Mouse (Mus musculus): ENCODE measurements around the gene Rras.

The Rras gene

GRCm38 (mm10) chr7:45006503-45006902, 11.3 kb upstream of the Rras start:
- TF ChIP-seq CTCF (conservative IDR thresholded peaks at IDR 0.05; ENCODE audit: low read length) (no peak), NANOG (IDR thresholded peaks at IDR 0.05; ENCODE audit: borderline replicate concordance, low read length) (no peak), POU5F1 (IDR thresholded peaks at IDR 0.05; ENCODE audit: borderline replicate concordance, low read length) (no peak)

DNA sequence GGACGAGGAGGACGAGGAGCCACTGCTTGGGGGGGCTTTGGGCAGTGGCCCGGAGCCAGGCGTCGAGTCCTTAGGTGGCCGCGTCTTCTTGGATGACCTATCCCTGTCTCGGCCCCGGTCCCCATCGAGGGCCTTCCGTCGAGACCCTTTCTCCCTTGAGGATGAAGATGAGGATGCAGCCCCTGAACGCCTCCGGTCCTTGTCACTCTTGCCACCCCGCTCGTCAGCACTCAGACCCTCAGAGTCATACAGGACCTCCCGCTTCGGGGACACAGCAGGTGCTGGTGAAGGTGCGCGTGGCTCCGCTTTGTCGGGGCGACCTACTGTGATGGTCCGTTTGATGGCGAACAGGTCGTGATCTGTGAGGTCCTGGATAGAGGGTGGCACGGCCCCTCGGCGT, 10.6 kb upstream of the Rras start:
- Histone ChIP-seq H3K36me3 (ENCODE audit: insufficient read depth, low read length) (peaks cover 98% of the 10 kb centered on the region), H3K27me3 (ENCODE audit: insufficient read depth, low read length) (peaks cover 3% of the 10 kb centered on the region; the same call in 1 of the 2 replicates), H3K4me3 (replicated peaks; ENCODE audit: low read length) (peak overlapping the region; percentile 67), H3K9me3 (ENCODE audit: low read length) (no peaks in the 10 kb centered on the region), H3K4me1 (replicated peaks; ENCODE audit: low read depth, low read length) (peaks cover 66% of the 10 kb centered on the region)
- TF ChIP-seq NANOG (IDR thresholded peaks at IDR 0.05; ENCODE audit: borderline replicate concordance, low read length) = no peak
- no peak for TF ChIP-seq POU5F1 (IDR thresholded peaks at IDR 0.05; ENCODE audit: borderline replicate concordance, low read length)
- TF ChIP-seq CTCF (conservative IDR thresholded peaks at IDR 0.05; ENCODE audit: low read length) = no peak

More at GRCm38 (mm10) chr7:45006503-45006902, 11.3 kb upstream of the Rras start:
- Histone ChIP-seq H3K4me1 (replicated peaks; ENCODE audit: low read depth, low read length) (peaks cover 68% of the 10 kb centered on the region), H3K36me3 (ENCODE audit: insufficient read depth, low read length) (peaks cover 98% of the 10 kb centered on the region), H3K9me3 (ENCODE audit: low read length) (no peaks in the 10 kb centered on the region), H3K27me3 (ENCODE audit: insufficient read depth, low read length) (peaks cover 3% of the 10 kb centered on the region; the same call in 1 of the 2 replicates), H3K4me3 (replicated peaks; ENCODE audit: low read length) (no peak overlapping the region)

- Histone ChIP-seq H3K27me3 (ENCODE audit: insufficient read depth, low read length) (peaks cover 3% of the 10 kb centered on the region; the same call in 1 of the 2 replicates), H3K36me3 (ENCODE audit: insufficient read depth, low read length) (peaks cover 98% of the 10 kb centered on the region), H3K9me3 (ENCODE audit: low read length) (no peaks in the 10 kb centered on the region), H3K4me3 (replicated peaks; ENCODE audit: low read length) (peak overlapping the region; percentile 67), H3K4me1 (replicated peaks; ENCODE audit: low read depth, low read length) (peaks cover 65% of the 10 kb centered on the region)
- TF ChIP-seq CTCF (conservative IDR thresholded peaks at IDR 0.05; ENCODE audit: low read length) = no peak
- no peak for TF ChIP-seq POU5F1 (IDR thresholded peaks at IDR 0.05; ENCODE audit: borderline replicate concordance, low read length)
- TF ChIP-seq NANOG (IDR thresholded peaks at IDR 0.05; ENCODE audit: borderline replicate concordance, low read length) = no peak
Measured at GRCm38 (mm10) chr7:45007846-45008245, 9.9 kb upstream of the Rras start.

GRCm38 (mm10) chr7:45008411-45008810, 9.3 kb upstream of the Rras start:
- peaks cover 3% of the 10 kb centered on the region; the same call in 1 of the 2 replicates for H3K27me3 ChIP-seq (ENCODE audit: insufficient read depth, low read length)
- peaks cover 67% of the 10 kb centered on the region for H3K4me1 ChIP-seq (replicated peaks; ENCODE audit: low read depth, low read length)
- H3K9me3 ChIP-seq (ENCODE audit: low read length) = no peaks in the 10 kb centered on the region
- peak overlapping the region; percentile 67 for H3K4me3 ChIP-seq (replicated peaks; ENCODE audit: low read length)
- TF ChIP-seq CTCF (conservative IDR thresholded peaks at IDR 0.05; ENCODE audit: low read length) = no peak
- no peak for TF ChIP-seq NANOG (IDR thresholded peaks at IDR 0.05; ENCODE audit: borderline replicate concordance, low read length)
- TF ChIP-seq POU5F1 (IDR thresholded peaks at IDR 0.05; ENCODE audit: borderline replicate concordance, low read length) = no peak
- H3K36me3 ChIP-seq (ENCODE audit: insufficient read depth, low read length) = peaks cover 98% of the 10 kb centered on the region

DNA sequence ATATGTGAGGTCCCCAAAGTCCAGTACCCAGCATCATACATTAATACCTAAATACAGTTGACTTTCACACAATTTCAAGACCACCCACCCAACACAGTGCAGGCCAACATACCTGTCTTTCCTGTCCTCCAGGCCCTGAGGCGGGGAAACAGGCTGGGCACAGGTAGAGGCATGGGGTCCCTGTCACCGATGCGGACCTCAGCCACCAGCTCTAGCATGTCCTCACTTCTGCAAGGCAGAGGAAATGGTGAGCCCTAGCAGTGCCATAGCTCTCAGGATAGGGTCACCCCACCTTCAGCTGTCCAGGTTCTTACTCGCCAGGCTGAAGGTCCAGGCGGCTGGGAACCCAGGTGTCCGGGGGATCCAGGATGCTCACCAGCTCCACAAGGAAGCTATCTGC, 5.8 kb upstream of the Rras start:
- Histone ChIP-seq H3K9me3 (ENCODE audit: low read length) (no peaks in the 10 kb centered on the region), H3K36me3 (ENCODE audit: insufficient read depth, low read length) (peaks cover 74% of the 10 kb centered on the region), H3K4me3 (replicated peaks; ENCODE audit: low read length) (no peak overlapping the region), H3K4me1 (replicated peaks; ENCODE audit: low read depth, low read length) (peaks cover 69% of the 10 kb centered on the region), H3K27me3 (ENCODE audit: insufficient read depth, low read length) (peaks cover 3% of the 10 kb centered on the region; the same call in 1 of the 2 replicates)
- TF ChIP-seq CTCF (conservative IDR thresholded peaks at IDR 0.05; ENCODE audit: low read length) = no peak
- no peak for TF ChIP-seq NANOG (IDR thresholded peaks at IDR 0.05; ENCODE audit: borderline replicate concordance, low read length)
- TF ChIP-seq POU5F1 (IDR thresholded peaks at IDR 0.05; ENCODE audit: borderline replicate concordance, low read length) = no peak

GRCm38 (mm10) chr7:45012824-45013223, 4.9 kb upstream of the Rras start:
- no peaks in the 10 kb centered on the region for H3K9me3 ChIP-seq (ENCODE audit: low read length)
- peaks cover 65% of the 10 kb centered on the region for H3K36me3 ChIP-seq (ENCODE audit: insufficient read depth, low read length)
- TF ChIP-seq POU5F1 (IDR thresholded peaks at IDR 0.05; ENCODE audit: borderline replicate concordance, low read length) (no peak), CTCF (conservative IDR thresholded peaks at IDR 0.05; ENCODE audit: low read length) (no peak), NANOG (IDR thresholded peaks at IDR 0.05; ENCODE audit: borderline replicate concordance, low read length) (no peak)
- peaks cover 2% of the 10 kb centered on the region; the same call in 1 of the 2 replicates for H3K27me3 ChIP-seq (ENCODE audit: insufficient read depth, low read length)
- H3K4me1 ChIP-seq (replicated peaks; ENCODE audit: low read depth, low read length) = peaks cover 64% of the 10 kb centered on the region
- H3K4me3 ChIP-seq (replicated peaks; ENCODE audit: low read length) = no peak overlapping the region

DNA sequence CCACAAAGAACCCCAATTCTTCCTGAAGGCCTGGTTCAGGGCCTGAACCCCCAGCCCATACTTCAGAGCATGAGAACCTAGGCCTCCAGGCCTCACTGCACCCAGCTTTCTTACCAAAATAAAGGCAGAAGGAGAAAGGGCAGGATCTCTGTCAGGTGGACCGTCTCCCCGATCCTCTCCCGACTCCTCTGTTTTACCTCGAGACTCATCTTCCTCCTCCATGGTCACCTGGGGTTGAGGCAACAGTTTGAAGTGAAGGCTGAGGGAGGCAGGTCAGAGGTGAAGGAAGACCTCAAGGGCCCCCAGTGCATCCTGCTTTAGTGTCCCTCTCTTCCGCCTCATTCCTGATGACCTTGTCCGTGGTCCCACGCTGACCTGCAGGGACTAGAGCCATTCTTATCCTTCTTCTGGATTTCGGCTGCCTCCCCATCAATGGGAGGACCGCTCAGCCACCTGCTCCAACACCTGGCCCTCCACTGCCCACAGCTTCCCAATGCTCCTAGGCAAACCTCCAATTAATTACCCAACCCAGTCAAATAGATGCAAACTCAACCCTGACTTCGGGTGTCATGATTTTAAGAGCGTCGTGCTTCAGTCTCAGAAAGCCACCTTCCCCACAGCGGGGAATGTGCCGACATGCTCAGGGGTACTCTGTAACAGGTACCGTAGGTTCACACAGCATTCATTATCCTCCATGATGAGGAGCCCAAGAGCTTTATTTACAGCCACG, 4.2 kb upstream of the Rras start:
- no peak overlapping the region for H3K4me3 ChIP-seq (replicated peaks; ENCODE audit: low read length)
- peaks cover 58% of the 10 kb centered on the region for H3K36me3 ChIP-seq (ENCODE audit: insufficient read depth, low read length)
- peaks cover 63% of the 10 kb centered on the region for H3K4me1 ChIP-seq (replicated peaks; ENCODE audit: low read depth, low read length)
- no peaks in the 10 kb centered on the region for H3K9me3 ChIP-seq (ENCODE audit: low read length)
- TF ChIP-seq POU5F1 (IDR thresholded peaks at IDR 0.05; ENCODE audit: borderline replicate concordance, low read length) (no peak), NANOG (IDR thresholded peaks at IDR 0.05; ENCODE audit: borderline replicate concordance, low read length) (no peak), CTCF (conservative IDR thresholded peaks at IDR 0.05; ENCODE audit: low read length) (no peak)
- H3K27me3 ChIP-seq (ENCODE audit: insufficient read depth, low read length) = no peaks in the 10 kb centered on the region; the same call in 1 of the 2 replicates

DNA sequence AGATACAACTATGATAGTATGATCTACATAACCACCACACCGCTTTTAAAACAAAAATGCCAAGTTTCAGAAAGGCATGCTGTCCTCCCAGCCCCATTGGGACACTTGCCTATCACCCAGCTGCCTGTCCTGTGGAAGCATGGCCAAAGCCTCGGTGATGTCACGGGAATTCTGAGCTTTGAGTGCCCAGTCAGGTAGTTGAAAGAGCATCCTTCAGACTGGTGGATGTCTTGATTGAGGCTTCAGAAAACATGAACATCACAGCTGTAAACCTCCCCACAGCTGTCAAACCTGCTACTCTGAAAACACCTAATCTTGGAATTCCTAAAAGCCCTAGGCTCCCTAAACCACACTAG, 3.7 kb upstream of the Rras start:
- TF ChIP-seq POU5F1 (IDR thresholded peaks at IDR 0.05; ENCODE audit: borderline replicate concordance, low read length) (no peak), CTCF (conservative IDR thresholded peaks at IDR 0.05; ENCODE audit: low read length) (no peak)
- Histone ChIP-seq H3K36me3 (ENCODE audit: insufficient read depth, low read length) (peaks cover 53% of the 10 kb centered on the region), H3K4me3 (replicated peaks; ENCODE audit: low read length) (no peak overlapping the region), H3K4me1 (replicated peaks; ENCODE audit: low read depth, low read length) (peaks cover 63% of the 10 kb centered on the region), H3K9me3 (ENCODE audit: low read length) (no peaks in the 10 kb centered on the region), H3K27me3 (ENCODE audit: insufficient read depth, low read length) (no peaks in the 10 kb centered on the region; the same call in 1 of the 2 replicates)
